Mouse (Mus musculus): Measurements from ENCODE around the gene Slc25a54. TPM values are rescaled to one million over a fixed set of nuclear protein-coding genes. Genes with fewer than 3 reads are reported as not detected.

The Slc25a54 gene
- total RNA-seq (2021) = not detected in 2 replicates
- long read RNA-seq, experiment 1 = 0 reads
- long read RNA-seq, experiment 2 = 0 reads

DNA sequence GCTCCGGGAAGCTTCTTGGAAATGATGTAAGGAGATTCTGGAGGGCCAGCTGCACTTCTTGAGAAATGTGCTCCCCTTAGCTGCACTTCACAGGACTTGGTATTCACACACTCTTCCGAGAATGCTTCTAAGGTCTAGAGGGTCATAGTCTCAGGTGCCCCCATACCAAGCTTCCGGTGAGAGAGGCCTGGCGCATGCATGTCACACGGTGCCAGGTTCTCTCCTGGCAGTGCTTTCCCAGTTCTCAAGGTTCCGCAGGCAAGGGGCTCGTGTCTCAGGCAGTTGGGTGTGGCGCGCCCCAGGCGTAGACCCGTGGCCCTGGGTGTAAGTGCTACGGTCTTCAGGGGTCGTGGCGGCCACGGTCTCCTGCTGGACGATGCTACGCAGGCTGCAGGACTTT lies at the start of gene Slc25a54:
Gene Slc25a54, plus strand, starts transcription at position 301 of the 400 bp plus-strand sequence.
- no peak for DNase-seq

DNA sequence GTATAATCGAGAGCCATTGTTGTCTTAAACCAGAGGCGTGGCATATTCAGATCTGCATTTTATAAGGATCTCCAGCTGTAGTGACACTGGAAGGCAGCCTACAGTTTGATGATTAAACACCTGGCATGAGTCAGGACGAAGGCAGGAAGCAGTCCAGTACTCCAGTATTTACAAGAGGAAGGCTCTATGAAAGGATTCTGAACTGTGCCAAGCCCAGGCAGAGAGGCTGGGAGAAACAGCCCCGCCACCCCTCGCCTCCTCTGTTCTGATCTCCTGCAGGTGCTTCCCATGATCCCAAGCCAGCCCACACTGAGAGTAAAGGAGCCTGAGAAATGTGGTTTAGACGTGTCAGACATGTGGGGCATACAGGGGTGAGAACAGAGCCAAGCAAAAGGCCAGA lies 49.5 kb upstream of the Slc25a54 start:
- peak; percentile 26 for DNase-seq

DNA sequence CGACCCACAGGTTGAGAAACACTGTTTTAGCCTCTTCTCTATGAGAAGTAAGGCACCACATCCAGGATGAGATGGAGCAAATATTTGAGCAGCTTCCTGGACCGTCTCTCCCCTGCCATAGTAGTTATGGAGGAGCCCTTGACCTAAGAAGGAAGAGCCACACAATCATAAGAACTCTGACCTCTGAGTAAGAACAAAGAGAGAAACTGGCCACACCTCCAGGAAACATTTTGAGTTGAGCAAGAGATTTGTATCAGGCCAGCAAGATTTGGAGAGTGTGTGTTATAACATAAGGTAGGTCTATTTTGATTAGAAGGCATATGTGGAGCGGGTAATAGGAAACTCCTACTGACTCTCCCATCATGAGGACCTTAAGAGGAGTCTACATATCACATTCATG lies 48.6 kb upstream of the Slc25a54 start:
- no peak for DNase-seq

DNA sequence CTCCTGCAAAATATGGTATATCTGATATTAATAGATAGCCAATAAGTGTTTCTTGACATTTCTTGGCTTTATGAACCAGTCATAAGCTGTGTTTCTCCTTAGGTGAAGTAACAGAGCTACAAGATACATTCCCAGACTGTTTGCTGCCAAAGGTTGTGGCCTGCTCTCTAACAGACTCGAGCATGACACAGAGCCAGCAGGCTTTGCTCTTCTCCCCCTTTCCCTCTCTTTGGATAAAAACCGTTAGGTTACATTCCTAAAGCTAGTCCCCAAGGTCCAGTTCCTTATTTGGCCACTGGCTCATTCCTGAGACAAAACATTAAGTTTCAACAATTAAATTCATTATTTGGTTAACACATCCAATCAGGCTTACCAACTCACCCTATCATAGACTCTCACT lies 48.0 kb upstream of the Slc25a54 start:
- DNase-seq = no peak

DNA sequence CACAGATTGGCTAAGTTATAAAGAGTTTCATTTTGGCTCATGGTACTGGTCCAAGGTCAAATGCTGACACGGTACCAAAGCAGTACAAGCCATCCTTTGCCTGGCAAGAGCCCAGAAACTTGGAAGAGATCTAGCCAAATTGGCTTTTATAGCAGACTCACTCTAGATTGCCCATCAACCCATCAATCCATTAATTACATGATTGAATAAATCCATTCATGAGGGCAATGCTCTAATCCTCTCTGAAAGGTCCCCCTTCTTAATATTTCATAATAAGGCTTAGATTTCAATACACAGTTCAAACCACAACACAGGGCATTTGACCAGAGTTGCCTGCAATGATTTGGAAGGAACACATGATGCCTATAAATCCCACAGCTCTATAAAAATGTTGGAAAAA lies 45.9 kb upstream of the Slc25a54 start:
- no peak for DNase-seq

DNA sequence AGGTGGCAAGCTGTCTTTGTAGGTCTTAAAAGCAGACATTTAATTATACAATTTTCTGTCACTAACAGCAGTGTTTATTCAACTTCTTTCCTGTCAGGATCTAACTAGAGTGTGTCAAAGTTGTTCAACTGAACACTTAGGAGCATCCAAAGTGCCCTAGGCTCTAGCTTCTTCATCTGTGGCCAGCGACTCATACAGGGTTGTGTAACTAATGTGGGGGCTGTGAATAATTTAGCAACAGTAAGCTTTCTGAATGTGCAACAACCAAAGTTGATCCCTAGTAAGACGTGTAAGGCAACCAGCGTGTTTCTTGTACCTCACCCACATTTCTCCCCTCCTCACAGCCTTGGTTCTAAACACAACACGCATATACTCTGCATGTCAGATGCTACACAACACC lies 39.4 kb upstream of the Slc25a54 start:
- DNase-seq = no peak

DNA sequence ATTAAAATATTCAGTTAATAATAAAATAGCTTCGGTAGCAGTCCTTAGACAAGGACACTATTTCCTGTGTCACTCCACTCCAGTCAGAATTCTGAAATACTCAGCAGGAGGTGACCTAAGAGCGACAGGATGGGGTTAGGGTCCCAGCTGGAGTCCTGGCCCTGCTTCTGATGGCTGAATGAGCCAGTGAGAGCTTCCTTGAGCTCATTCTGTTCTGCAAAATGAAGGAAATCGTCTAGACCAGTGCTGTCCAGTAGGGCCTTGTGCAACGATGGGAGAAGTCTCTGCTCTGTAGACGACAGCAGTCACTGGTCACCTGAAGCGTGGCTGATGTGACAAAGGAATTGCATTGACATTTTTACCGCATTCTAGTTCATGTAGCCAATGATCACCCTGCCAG lies 36.9 kb upstream of the Slc25a54 start:
- DNase-seq = no peak

DNA sequence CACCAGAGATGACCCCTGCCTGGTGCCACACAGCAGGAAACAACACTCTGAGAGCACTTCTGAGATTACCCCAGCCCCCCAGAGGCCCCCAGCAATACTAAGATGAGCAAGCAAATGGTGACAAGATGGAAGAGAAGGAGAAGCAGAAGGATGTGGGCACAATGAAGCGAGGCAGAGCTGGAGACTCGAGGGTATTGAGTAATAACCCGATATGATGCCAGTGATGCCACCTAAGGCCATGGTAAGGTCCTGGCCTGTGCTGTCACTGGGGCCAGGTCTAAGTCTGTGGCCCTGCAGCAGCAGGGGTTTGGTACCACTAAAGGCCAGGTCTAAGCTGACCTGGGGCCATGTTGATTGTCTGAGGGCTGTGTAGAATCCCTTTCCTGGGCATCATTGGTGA lies 33.8 kb upstream of the Slc25a54 start:
- no peak for DNase-seq

DNA sequence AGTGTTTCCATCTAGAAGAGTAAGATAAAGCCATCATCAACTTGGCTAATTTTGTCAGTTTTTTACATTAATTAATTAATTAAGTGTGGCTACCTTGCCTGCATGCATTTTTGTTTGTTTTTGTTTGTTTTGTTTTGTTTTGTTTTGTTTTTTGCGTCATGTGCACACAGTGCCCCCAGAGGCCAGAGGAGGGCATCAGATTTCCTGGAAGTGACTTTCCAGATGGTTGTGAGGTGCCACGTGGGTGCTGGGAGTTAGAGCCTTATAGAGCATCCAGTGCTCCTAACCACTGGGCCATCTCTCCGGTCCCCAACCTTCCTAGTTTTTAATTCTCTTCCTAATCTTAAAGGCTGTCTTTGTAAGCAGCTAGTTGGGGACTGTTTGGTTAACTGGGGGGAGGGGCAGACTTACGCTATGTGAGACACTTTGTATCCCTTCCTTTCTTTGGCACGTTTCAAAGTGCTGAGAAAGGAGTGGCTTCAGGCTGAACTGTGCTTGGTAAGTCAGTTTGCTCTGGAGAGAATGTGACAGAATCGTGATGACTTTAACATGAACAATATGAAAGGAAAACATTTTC lies 32.5 kb upstream of the Slc25a54 start:
- no peak for DNase-seq

DNA sequence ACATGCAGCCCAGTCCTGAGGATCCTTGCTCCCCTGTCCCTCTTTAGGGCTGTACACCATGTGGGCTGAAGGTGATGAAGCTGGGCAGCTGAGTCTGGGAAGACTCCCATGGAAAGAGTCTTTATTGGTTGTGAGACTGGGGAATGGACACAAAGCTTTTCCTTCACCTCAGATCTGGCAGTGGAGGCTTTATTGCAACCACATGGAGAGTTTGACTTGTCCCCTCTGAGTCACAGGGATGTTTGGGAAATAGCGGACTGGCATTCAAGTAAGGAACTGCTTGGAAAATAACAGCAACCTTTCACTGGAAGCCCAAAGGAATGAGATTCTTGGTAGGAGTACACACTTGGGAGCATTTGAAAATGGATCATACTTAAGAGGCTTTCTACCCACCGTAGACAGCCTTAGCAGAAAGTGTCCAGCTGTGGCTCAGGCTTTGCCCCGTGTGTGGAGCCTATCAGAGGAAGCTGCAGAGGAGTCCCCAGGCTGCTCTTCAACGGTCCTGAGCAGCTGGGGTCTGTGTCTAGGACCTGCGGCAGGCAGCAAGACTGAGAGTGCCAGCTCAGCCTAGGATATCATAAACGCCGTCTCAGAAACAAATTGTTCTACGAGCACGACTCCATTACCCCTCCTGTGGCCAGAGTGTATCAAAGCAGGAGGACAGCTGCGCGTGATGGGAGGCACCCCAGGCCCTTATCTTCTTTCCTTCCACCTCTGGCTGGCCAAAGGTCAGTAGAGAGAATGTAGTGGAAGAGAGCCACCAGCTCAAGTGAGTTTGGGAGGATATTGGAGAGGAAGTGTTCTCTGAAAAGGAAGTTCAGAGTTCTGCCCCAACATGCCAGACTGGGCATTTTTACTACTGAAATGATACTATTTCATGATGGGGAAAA lies 29.0 kb upstream of the Slc25a54 start:
- peak; percentile 41 for DNase-seq

DNA sequence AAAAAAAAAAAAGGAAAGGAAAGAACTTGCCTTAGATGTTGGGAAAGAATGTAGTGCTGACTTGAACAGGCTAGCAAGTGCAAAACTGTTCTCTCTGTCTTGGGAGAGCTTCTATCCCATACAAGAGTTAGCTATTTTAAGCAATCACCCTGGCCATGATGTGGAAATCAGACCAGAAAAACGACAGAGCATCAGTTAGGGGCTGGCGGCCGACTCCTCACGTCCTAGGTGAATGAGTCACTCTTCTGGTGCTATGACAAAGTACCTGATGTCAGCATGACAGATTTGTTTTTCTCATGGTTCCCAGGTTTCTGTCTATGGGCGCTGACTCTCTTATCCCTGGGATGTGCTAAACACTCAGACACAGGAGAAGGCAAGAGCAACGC lies 28.3 kb upstream of the Slc25a54 start:
- no peak for DNase-seq

DNA sequence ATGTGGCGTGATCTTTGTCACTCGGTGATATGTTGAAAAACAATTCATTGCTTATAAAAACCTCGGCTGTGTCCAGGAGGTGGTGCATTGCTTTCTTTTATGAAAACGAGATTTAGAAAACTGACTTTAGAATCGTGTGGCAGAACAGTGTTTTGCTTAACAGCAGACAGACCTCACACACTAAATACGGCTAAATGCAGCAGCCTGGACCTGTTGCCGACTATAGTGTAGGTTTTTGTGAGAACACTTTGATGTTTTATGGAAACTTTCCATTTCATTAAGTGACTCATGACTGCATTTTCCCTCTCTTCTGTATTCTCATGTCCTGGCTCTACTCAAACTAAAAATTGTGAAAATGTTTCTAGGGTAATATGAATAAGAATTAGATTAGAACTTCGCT lies 20.4 kb upstream of the Slc25a54 start:
- no peak for DNase-seq

DNA sequence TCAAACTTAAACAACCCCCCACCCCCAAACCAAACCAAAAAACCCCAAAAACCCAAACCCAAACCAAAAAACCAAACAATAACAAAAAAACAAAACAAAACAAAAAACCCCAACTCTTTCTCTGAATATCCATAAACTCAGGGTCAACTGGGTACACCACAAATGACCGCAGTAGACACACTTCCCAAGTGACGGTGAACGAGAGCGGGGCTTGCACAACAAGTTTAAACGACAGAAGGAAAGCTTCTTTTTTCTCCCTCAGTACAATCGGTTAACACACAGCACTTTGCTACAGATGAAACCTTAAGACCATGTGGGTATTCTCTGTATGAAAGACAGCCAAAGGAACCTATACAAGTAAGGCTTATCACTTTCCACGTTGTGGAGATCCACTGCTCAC lies 17.9 kb upstream of the Slc25a54 start:
- no peak for DNase-seq

DNA sequence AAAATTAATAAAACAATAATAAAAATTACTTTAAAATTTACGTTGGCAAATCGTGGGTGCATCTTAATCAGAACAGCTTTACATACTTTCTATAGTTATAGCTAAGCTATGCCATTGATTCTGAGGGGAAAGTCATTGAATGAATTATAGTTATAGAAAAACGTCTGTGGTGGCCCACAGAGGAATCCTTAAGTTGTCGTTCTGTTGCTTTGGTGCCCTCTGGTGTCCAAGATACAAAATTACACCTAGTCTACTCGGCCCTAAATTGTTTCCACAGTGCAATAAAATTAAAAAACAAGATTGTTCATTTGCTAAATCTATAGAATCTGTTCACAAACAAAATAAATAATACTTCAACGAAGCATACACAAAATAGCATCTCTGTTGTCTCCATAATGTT lies 17.3 kb upstream of the Slc25a54 start:
- peak; percentile 66 for DNase-seq

DNA sequence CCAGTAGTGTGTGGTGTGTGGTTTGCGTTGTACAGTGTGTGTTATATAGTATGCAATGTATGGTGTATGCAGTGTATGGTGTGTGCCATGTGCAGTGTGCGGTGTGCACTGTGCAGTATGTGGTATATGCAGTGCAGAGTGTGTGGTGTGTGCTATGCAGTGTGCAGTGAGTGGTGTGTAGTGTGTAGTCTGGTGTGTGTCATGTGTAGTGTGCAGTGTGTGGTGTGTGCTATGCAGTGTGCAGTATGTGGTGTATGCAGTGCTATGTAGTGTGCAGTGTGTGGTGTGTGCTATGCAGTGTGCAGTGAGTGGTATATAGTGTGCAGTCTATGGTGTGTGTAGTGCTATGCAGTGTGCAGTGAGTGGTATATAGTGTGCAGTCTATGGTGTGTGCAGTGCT lies 4.1 kb downstream of the Slc25a54 start:
- no peak for DNase-seq

DNA sequence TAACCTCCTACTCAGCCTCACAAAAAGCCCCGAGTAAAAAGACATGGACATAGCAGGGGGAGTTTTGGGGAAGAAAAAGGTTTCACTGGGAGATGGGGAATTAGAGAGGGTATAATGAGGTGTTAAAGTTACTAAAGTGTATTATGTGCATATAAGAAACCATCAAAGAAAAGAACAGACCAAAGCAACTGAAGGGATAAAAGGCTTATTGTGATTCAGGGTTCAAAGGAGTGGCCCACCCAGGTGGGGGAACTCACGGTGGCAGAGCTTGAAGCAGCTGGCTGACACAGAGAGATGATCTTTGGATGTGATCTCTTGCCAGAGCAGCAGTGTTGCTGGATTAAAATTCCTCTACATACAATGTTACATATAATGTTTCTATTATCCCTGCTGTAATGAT lies 8.2 kb downstream of the Slc25a54 start:
- no peak for DNase-seq

DNA sequence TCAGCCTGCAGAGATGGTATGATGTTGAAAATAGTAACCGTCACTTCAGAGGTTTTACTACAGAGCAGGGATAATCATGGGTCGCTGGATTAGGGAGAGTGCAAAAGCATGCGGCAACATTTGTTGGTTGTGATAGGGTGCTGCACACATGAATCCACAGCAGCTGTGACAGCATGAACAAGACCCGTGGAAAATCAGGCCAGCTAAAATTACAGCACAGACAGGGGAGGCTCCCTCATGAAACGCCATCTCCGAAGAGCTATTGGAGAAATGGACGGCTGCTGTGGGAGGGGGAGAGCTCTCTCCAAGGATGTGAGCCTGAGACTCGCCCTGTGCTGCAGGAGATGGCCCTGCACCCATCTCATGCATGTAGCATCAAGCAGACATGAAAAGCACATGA lies 24.4 kb downstream of the Slc25a54 start:
- no peak for DNase-seq

DNA sequence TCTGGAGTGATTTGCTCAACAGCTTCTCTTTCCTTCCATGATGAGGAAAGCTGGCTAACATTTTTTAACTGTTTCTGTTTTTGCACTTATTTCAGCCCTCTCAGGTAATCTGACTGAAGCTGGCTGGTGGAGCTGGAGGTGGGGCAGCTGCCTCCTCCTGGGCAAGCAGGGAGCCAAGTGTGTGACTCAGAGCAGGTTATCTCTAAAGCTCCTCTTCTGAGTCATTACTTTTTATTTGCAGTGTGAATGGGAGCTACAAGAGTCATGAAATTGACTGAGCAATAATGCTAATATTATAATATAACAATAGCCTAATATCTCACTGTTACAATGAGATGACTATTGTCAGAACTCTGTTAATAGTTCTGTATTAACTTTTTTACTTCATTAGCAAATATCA lies 36.9 kb downstream of the Slc25a54 start:
- no peak for DNase-seq

DNA sequence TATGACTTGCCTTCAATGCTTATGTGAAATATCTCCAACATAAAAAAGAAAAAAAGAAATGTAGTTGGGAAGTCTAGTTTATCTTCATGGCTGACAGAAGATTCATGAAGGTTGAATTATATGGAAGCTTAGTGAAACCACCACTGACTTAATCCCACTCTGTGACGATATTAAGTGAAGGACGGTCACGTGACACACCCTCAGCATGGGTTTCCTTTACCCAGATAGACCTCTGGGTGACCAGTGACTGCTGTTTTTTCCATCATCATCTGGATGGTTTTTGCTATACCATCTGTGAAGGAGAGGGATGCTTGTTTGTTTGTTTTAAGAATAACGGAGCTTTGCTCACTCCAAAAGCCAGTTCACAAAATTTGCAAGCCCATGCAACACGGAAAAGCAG lies 39.3 kb downstream of the Slc25a54 start:
- no peak for DNase-seq

DNA sequence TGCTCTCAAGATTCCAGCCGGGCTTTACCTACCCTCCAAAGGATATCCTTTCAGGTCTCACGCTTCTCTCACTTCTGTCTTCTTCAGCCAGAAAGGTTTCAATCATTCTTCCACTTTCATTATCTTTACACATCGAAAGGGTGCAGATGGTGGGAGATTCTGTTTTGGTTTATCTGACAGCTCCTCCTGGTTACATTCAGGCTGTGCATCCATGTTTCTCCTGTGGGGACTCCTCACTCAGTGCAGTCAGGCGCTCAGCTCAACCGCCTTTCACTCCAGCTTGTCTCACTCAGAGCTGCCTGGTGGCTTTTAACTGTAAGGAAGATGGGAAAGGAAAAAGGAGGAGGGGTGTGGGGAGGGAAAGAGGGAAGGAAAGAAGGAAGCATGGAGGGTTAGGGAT lies 39.7 kb downstream of the Slc25a54 start:
- DNase-seq = no peak

DNA sequence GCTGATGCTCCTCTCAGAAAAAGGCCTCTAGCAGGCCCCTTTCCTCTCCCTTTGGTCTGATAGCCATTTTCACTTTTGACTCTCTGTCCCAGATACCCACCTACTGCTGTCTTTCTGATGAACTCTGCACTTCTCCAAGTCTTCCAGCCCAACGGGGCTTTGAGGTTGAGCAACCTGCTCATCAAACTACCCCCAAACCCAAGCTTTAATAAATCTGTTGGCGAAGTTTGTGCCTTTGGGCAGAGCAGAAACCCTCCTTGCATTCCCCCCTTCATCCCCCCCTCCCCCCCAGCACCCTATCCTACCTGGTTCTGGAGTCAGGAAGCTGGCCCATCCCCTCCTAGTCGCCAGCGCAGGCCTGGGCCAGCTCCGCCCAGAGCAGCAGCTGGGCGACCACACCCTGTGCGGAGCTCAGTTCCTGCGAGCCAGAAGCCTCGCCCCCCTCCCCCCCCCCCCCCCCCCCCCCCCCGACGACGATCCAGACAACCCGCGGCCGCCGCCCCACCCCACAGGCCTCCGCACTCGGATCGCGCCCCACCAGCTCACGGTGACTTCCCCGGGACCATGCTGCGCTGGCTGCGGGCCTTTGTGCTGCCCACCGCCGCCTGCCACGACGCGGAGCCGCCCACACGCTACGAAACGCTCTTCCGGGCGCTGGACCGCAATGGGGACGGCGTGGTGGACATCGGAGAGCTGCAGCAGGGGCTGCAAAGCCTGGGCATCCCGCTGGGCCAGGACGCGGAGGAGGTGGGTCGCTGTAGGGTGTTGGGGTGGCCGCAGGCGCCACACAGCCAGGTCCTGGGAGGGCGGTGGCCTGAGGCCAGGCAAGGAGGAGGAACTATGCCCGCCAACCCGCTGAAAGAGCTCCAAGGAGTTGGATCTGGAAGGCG lies 42.6 kb downstream of the Slc25a54 start, which contains the start of gene Slc25a24:
Gene Slc25a24, plus strand, starts transcription at position 509 of the 890 bp plus-strand sequence.
- peak; percentile 73 for DNase-seq

DNA sequence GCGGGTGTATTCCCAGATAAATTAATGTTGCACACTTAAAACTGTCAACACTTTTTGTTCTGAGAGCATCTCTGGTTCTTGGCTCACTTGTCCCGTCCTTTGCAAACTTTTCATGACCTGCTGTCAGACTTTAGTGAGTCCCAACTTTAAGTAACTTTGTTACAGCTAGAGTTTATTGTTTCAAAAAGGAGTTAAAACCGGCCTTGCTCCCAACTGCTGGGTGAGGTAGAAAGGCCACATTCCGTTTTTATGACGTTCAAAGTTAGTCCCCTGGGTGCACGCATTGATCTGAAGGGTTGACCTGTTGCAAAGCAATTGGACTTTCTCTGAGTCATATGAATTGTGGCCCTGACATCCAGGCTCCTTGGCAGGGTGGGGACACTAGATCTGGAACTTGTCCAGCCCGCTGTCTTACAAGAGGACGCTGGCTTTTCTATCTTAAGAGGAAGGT lies 43.3 kb downstream of the Slc25a54 start:
- peak; percentile 77 for DNase-seq

DNA sequence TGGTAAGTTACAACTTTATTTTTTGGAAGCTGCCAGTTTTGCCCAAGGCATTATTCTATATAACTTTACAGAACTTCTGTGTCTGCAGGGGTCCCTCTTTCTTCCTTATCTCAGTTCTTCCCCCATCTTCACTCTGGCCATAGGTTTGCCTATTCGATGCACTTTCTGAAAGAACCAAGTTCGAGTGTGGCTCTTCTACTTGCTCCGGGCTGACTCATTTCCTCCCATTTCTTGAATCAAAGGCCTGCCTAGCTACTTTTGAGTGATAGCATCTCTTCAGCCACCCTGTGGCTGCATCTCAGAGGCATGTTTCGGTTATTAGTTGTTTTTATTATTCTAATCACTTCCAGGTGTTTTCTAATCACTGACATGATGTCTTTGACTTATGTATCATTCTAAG lies 43.8 kb downstream of the Slc25a54 start:
- no peak for DNase-seq
